Mouse (Mus musculus): ENCODE data around the gene Ranbp3l.
"Not testable (repeated sequence)": the region's sequence is repeated elsewhere in the genome, so short reads cannot be mapped to it uniquely, and the experiment has no call there.

Gene Ranbp3l

DNA sequence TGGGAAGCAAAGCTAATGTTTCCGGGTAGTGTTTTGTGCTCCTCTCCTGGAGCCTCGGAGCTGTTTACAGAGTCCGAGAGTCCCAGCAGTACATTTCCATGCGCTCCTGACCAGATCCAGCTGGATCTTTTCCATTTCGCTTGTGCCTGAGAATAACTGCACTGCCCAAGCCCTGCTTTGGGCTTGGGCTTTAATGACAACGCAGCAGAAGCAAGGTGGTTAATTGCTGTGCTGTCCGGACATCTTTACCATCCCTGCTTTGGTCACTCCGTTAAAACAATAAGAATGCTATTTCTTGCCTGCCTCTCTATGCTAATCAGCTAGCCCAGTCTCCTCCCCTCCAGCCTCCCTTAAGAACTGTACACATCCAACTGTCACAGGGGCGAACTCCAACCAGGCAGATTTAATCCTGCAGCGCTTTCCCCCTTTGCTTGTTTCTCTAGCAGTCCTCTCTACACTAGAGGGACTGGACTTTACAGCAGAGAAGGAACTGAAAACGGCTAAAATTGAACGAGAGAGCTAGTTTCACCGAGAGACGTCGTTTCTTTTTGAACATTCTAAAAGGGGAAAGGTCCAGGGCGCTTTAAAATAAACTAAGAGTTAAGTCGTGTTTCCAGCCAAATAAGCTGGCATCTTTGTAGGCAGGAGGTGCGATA, at the start of gene Ranbp3l:
TSS of gene Ranbp3l (plus strand) at position 377 of the 656 bp plus-strand sequence.
- CTCF ChIA-PET = no interaction called here

DNA sequence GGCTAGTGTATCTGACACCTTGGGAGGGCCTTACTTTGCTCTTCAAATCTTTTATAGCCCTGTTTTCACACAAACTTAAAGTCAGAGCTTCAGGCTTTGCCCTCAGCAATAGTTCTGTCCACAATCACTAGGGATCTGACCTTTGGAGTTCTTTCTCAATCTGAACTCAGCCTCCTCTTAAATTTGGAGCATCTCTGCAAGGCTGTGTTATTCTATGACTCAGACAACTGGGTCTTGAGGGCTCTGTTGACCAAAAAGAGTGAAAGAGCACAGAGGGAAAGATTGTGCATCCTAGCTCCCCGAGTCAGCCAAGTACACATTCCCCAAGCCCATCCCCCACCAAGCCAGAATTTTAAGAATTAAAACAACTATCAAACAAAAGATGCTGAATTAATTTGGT, 37.7 kb upstream of the Ranbp3l start:
- CTCF ChIA-PET = no interaction called here

- CTCF ChIA-PET = no interaction called here
These were observed 30.8 kb upstream of the Ranbp3l start for GRCm38 (mm10) chr15:8936911-8937310.

DNA sequence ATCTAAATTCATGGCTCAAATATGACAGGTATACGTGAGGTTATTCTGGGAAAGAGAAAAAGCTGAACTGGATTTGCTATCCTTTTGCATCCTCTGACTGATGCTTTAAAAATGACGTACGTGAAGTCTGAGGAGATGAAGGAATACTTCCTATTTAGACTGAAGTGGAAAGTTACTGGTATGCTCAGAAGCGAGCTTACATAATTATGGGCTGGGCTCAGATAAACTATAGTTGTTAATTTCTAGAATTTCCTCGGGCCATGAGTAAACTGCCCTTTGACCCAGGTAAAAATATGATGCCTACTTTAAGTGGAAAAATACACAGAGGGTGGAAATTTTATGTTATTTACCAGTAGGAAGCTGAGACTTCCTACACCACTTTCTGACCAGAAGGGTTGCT, 26.9 kb upstream of the Ranbp3l start:
- CTCF ChIA-PET = no interaction called here

DNA sequence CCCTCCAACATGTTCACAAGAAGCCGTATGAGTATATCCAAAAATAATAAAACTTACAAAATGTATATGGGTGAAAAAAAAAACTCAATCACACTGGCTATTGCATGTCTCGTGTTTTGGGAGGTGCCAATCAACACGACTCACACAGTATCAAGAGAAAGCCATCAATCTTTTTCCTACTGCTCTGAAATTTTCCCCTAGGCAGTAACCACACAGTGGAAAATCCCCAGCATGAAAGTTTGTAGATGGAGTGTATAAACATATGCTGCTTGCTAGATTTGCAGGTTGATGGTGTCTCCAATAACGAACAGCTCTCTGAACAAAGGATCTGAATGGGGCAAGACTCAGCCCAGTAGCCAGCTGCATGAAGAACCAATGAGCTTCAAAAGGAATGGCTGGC, 16.9 kb upstream of the Ranbp3l start:
- CTCF ChIA-PET = no interaction called here

GRCm38 (mm10) chr15:8963323-8963722, 4.4 kb upstream of the Ranbp3l start:
- CTCF ChIA-PET = no interaction called here

GRCm38 (mm10) chr15:8968229-8968595, 463 bp downstream of the Ranbp3l start:
- CTCF ChIA-PET = no interaction called here

DNA sequence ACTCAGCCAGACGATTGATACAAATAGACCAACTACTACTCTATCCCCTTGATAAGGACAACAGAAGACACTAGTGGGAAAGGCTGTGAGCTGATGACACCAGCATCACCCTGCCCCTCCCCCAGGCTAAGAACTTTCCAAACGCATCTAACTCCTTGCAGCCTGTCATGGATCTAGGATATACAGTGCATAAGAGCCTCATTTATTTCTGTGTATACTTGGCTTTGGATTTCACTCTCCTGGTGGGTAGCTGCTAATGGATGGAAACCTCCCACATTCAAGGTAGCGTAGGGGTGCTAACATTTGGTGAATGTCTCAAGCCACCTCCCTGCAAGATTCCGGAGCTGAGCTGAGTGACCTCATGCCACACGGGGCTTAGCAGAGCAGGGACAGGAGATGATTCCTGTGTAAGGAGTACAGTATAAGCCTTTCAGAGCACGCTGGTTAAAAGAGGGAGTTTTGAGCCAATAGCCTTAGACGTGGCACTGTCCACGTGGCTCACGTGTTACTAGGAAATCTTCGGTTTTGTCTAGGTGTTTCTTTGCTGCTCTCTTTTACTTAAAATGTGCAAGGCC, 1.4 kb downstream of the Ranbp3l start:
- CTCF ChIA-PET = no interaction called here

GRCm38 (mm10) chr15:8991211-8991610, 23.5 kb downstream of the Ranbp3l start:
- CTCF ChIA-PET = no interaction called here

- CTCF ChIA-PET = no interaction called here
These were observed 24.4 kb downstream of the Ranbp3l start for GRCm38 (mm10) chr15:8991859-8992838.

DNA sequence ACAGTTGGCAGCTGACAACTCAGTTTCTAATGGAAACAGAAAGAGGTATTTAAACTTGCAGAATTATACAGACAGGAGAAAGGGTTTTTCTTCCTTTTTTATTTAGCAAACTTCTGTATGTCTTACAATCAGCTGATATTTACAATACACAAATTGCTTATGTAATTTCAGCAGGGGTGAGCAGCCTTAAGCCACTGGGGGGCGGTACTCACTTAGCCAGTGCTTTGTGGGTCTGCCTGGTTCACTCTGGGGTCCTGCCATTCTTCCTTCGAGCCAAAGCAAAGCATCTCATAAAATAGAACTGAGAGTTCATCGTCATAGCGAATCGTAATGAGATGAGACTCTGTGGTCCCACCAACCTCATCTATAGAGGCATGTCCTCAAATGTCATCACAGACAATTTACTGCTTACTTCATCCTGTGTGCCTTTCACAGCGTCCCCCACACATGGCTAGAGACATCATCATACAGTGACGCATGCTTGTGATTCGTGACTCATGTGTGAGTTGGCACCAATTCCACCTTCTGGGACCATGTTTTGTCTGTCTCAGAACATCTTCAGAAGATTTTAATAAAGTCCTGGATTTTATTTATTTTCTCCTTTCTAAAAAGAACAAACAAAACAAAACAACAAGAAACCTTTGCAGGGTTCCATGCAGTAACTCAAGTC, 27.0 kb downstream of the Ranbp3l start:
- CTCF ChIA-PET = no interaction called here

DNA sequence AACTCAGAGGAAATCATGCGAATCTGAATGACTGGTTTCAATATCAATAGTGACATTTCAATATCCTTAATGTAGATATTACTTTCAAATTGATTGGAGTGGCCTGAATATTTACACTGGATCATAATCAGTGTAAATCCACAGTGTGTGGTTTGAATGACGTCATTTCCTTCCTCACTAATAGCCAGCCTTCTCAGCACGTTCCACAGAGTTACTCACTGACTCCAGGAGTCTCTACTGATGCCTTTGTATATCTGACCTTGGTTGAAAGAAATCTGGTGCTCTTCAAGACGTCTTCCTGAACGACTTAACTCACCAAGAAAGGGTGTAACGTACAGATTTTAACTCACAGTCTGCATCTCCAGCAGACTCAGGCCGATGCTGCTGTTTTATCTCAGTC, 27.7 kb downstream of the Ranbp3l start:
- CTCF ChIA-PET = no interaction called here

- CTCF ChIA-PET = no interaction called here
These were observed 35.0 kb downstream of the Ranbp3l start for GRCm38 (mm10) chr15:9002762-9003161.

DNA sequence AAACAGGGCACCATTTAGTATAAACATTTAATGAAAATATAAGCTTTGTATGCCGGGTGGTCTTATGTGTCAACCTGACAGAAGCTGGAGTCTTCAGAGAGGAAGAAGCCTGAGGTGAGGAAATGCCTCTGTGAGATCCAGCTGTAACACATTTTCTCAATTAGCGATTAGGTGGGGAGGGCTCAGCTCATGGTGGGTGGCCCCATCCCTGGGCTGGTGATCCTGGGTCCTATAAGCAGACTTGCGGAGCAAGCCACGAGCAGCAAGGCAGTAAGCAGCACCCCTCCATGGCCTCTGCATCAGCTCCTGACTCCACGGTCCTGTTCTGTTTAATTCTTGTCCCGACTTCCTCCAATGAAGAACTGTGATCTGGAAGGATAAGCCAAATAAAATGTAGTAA, 41.4 kb downstream of the Ranbp3l start:
- CTCF ChIA-PET = no interaction called here

DNA sequence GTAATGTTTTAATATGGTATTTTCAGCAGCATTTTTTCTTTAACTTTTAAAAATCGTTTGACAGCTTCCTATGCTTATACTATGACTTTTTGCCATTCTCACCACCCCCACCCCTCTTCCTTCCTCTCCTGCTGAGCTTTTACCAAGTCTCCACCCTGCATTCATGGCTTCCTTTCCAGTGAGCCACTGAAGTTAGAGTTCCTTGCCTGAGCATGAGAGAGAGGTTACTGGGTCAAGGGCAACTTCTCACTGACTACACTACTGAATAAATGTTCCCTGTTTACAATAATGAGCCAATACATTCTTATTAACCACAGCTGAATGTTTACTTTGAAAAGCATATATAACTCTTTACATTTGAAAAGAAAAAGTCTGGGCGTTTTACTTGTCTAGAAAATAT, 46.8 kb downstream of the Ranbp3l start:
- CTCF ChIA-PET = no interaction called here

GRCm38 (mm10) chr15:9015496-9015895, 47.7 kb downstream of the Ranbp3l start:
- CTCF ChIA-PET = not testable (repeated sequence)

GRCm38 (mm10) chr15:9055704-9056103, 88.0 kb downstream of the Ranbp3l start:
- CTCF ChIA-PET = no interaction called here

GRCm38 (mm10) chr15:9059856-9060255, 92.1 kb downstream of the Ranbp3l start:
- CTCF ChIA-PET = no interaction called here

- CTCF ChIA-PET = no interaction called here
These were observed 93.6 kb downstream of the Ranbp3l start for GRCm38 (mm10) chr15:9061150-9061882.

- CTCF ChIA-PET = no interaction called here
These were observed 101.1 kb downstream of the Ranbp3l start for GRCm38 (mm10) chr15:9068881-9069280.

DNA sequence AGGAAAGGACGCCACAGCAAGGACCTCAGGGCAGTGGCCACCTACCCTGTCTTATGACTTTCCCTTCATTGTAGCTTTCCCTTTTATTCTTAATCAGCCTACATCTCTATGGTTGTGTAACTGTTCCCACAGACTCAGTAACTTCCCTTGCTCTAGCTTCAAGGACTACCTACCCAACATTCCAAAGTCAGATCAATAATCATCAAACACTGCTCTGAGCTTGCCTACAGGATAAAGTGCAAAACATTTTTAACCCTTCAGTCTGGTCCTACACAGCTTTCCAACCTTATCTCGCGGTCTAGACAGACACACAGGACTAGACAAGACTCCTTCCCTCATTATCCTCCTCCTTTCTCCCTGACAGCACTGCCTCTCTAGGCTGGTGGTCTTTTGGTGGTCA, 102.6 kb downstream of the Ranbp3l start:
- CTCF ChIA-PET = no interaction called here

Measured in spleen, embryonic (tissue).